In genomic region chr15:98389796-98390195, GRCm38 (mm10) we compare ENCODE assay signal across 8 mouse cellular contexts. TPM values are rescaled to one million over a fixed set of nuclear protein-coding genes. Genes with fewer than 3 reads are reported as not detected.
A peak's percentile ranks its signal among the peaks of the same experiment; 100 is the strongest.
DNase-seq lines count a peak whose midpoint lies in the region; ATAC-seq and TF ChIP-seq lines count a peak whose summit lies in the region.

No protein-coding gene starts in this region.

- no peak for ATAC-seq in Patski
- peak; percentile 60 for ATAC-seq in forebrain, postnatal 0 days
- 0 out of 2 replicates have a peak, but pooled peaks have one; percentile 45 for ATAC-seq in hindbrain, embryonic 15.5 days (ENCODE audit: low FRiP score, low read depth)
- peak; percentile 97 for ATAC-seq in megakaryocyte progenitor cell, adult 5-6 weeks (replicated peaks; ENCODE audit: poor library complexity)
- ATAC-seq in erythroid progenitor cell, adult 5-6 weeks (replicated peaks; ENCODE audit: low FRiP score, poor library complexity, severe bottlenecking) = no peak

- POLR2A ChIA-PET in Patski (lab: Charles Lee) = no interaction called here

- no peak overlapping the region for H3K4me3 ChIP-seq in forebrain, postnatal 0 days (ENCODE audit: low read depth, low read length)
- no peak overlapping the region for H3K4me3 ChIP-seq in hindbrain, embryonic 15.5 days

- no peaks in the 10 kb centered on the region for H3K4me1 ChIP-seq in forebrain, postnatal 0 days (ENCODE audit: insufficient read depth)
- no peaks in the 10 kb centered on the region for H3K4me1 ChIP-seq in hindbrain, embryonic 15.5 days (replicated peaks)

- H3K4me2 ChIP-seq in forebrain, postnatal 0 days (ENCODE audit: low read depth) = no peak overlapping the region
- no peak overlapping the region for H3K4me2 ChIP-seq in hindbrain, embryonic 15.5 days

- TF ChIP-seq CTCF in Patski (IDR thresholded peaks at IDR 0.05) = peak; percentile 96
- TF ChIP-seq CTCF in forebrain, postnatal 0 days (IDR thresholded peaks at IDR 0.05; ENCODE audit: low read depth) = peak; percentile 94

- H3K27ac ChIP-seq in forebrain, postnatal 0 days (ENCODE audit: low read depth, low read length) = no peak overlapping the region
- H3K27ac ChIP-seq in hindbrain, embryonic 15.5 days (replicated peaks) = no peak overlapping the region

- in situ Hi-C loops in Patski (cut with MboI; ENCODE audit: low pct_unique_long_range_greater_than_20kb) = loop anchor here (5.0 to 10.0 kb wide), 2 partner anchors 207 to 295 kb away; partner anchors contain the start of genes Pfkm and Senp1

- DNase-seq in Patski (ENCODE audit: low read depth, low spot score) = peak; percentile 4
- peak; percentile 33 for DNase-seq in c-Kit-positive CD71-negative TER-119-negative erythroid progenitor cells, embryonic 14.5 days (ENCODE audit: low read depth)
- DNase-seq in forebrain, postnatal 0 days = peak; percentile 85
- DNase-seq in layer of hippocampus, postnatal 14 days (ENCODE audit: low spot score in 2 of 2) = peak; percentile 50 to 72
- peak; percentile 28 to 44 for DNase-seq in right cerebral cortex, postnatal 36 days (ENCODE audit: low spot score in 2 of 2)

- 29% methylated on average over 7 of the region's 7 CpGs for WGBS in forebrain, postnatal 0 days
- 34% methylated on average over 7 of the region's 7 CpGs for WGBS in hindbrain, embryonic 15.5 days

- CTCF ChIA-PET in Patski (lab: Charles Lee) = interaction anchor here (0.6 to 1.6 kb wide), 3 partner anchors 15 to 209 kb away, joined by 3 to 4 read pairs (median 3); no protein-coding TSS in a partner anchor

- H3K27me3 ChIP-seq in Patski = peaks cover 4% of the 10 kb centered on the region
- no peaks in the 10 kb centered on the region for H3K27me3 ChIP-seq in forebrain, postnatal 0 days (ENCODE audit: insufficient read depth, low read length)
- no peaks in the 10 kb centered on the region for H3K27me3 ChIP-seq in hindbrain, embryonic 15.5 days

- H3K36me3 ChIP-seq in forebrain, postnatal 0 days (ENCODE audit: insufficient read depth) = no peaks in the 10 kb centered on the region
- H3K36me3 ChIP-seq in hindbrain, embryonic 15.5 days = no peaks in the 10 kb centered on the region

- no peaks in the 10 kb centered on the region for H3K9me3 ChIP-seq in forebrain, postnatal 0 days (ENCODE audit: low read length)
- H3K9me3 ChIP-seq in hindbrain, embryonic 15.5 days = no peaks in the 10 kb centered on the region

- no peak overlapping the region for H3K9ac ChIP-seq in forebrain, postnatal 0 days
- H3K9ac ChIP-seq in hindbrain, embryonic 15.5 days = no peak overlapping the region

RNA-seq across cellular contexts. Expression of gene Olfr283, which starts 9.1 kb away (rescaled TPM):
- polyA plus RNA-seq in Patski (2021) = not detected
- total RNA-seq in forebrain, postnatal 0 days (2014; rRNA removed) = not detected in 2 replicates
- polyA plus RNA-seq in forebrain, postnatal 0 days (2015; fragmentation: Nextera tagmentation; extraction: Ambion mirVana) = not detected in 2 replicates
- polyA plus RNA-seq in hindbrain, embryonic 15.5 days (2015; fragmentation: Nextera tagmentation; extraction: Ambion mirVana) = not detected in 2 replicates
- not detected for total RNA-seq in layer of hippocampus, postnatal 14 days (2021)
- total RNA-seq in megakaryocyte progenitor cell, adult 5-6 weeks (2015) = not detected in 2 replicates
- not detected in 2 replicates for total RNA-seq in megakaryocyte progenitor cell, adult 5-6 weeks (2017)
- not detected in 2 replicates for total RNA-seq in erythroid progenitor cell, adult 5-6 weeks (2015; ENCODE audit: low replicate concordance)
- not detected in 2 replicates for total RNA-seq in erythroid progenitor cell, adult 5-6 weeks (2017; ENCODE audit: low replicate concordance)

RNA-seq across cellular contexts. Expression of gene Olfr282, which starts 41.2 kb away (rescaled TPM):
- not detected for polyA plus RNA-seq in Patski (2021)
- not detected in 2 replicates for total RNA-seq in forebrain, postnatal 0 days (2014; rRNA removed)
- polyA plus RNA-seq in forebrain, postnatal 0 days (2015; fragmentation: Nextera tagmentation; extraction: Ambion mirVana) = not detected in 2 replicates
- polyA plus RNA-seq in hindbrain, embryonic 15.5 days (2015; fragmentation: Nextera tagmentation; extraction: Ambion mirVana) = not detected in 2 replicates
- not detected for total RNA-seq in layer of hippocampus, postnatal 14 days (2021)
- not detected in 2 replicates for total RNA-seq in megakaryocyte progenitor cell, adult 5-6 weeks (2015)
- total RNA-seq in megakaryocyte progenitor cell, adult 5-6 weeks (2017) = not detected in 2 replicates
- total RNA-seq in erythroid progenitor cell, adult 5-6 weeks (2015; ENCODE audit: low replicate concordance) = not detected in 2 replicates
- total RNA-seq in erythroid progenitor cell, adult 5-6 weeks (2017; ENCODE audit: low replicate concordance) = not detected in 2 replicates

RNA-seq across cellular contexts. Expression of gene Olfr284, which starts 49.0 kb away (rescaled TPM):
- not detected for polyA plus RNA-seq in Patski (2021)
- 0.81 TPM in 1 of 2 replicates, not detected in the other for total RNA-seq in forebrain, postnatal 0 days (2014; rRNA removed)
- not detected in 2 replicates for polyA plus RNA-seq in forebrain, postnatal 0 days (2015; fragmentation: Nextera tagmentation; extraction: Ambion mirVana)
- not detected in 2 replicates for polyA plus RNA-seq in hindbrain, embryonic 15.5 days (2015; fragmentation: Nextera tagmentation; extraction: Ambion mirVana)
- total RNA-seq in layer of hippocampus, postnatal 14 days (2021) = not detected
- total RNA-seq in megakaryocyte progenitor cell, adult 5-6 weeks (2015) = not detected in 2 replicates
- not detected in 2 replicates for total RNA-seq in megakaryocyte progenitor cell, adult 5-6 weeks (2017)
- not detected in 2 replicates for total RNA-seq in erythroid progenitor cell, adult 5-6 weeks (2015; ENCODE audit: low replicate concordance)
- total RNA-seq in erythroid progenitor cell, adult 5-6 weeks (2017; ENCODE audit: low replicate concordance) = not detected in 2 replicates

Comparison
In these comparisons a context has a peak if more than half of its experiments do, and no peak if none do; other contexts are left out.
1. ATAC-seq: peak in forebrain, postnatal 0 days (single experiment), hindbrain, embryonic 15.5 days (single experiment) and megakaryocyte progenitor cell, adult 5-6 weeks (single experiment); none in Patski (single experiment) and erythroid progenitor cell, adult 5-6 weeks (single experiment).
2. DNase-seq: peak in every context shown above with its lines; median percentile 85 in forebrain, postnatal 0 days; 61 in layer of hippocampus, postnatal 14 days; 36 in right cerebral cortex, postnatal 36 days; 33 in c-Kit-positive CD71-negative TER-119-negative erythroid progenitor cells, embryonic 14.5 days; 4 in Patski.